ENCODE assay signal across 18 mouse cellular contexts in the genomic region with DNA sequence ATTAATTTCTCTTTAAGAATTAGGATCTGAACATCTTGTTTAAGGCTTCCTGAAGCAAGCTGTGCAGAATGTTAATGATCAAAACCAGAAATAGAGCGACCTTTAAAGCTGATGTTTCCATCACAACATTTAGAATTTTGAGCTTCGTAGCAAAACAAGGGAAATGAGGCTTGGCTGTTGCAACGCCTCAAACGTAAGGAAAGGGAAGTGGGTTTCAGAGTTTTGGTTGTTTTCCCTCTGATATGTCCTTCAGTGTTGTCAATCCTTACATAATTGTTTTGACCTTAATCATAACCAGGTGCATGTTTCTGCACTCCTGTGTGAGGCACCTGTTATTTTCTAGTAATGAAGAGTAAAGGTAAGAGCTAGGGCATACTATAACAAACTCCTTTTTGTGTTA.
DNase-seq lines count a peak whose midpoint lies in the region; ATAC-seq lines count a peak whose summit lies in the region.
"Had no signal": no experiment of that assay in that cellular context is flagged by ENCODE, and none has a peak within 500 bp of the region (broad histone marks: within the 10 kb centered on the region; RNA-seq: fewer than 3 reads in every experiment).

No protein-coding gene starts in this region.

- ATAC-seq in granulocyte monocyte progenitor cell, adult 5-6 weeks (replicated peaks; ENCODE audit: poor library complexity, severe bottlenecking): peak; percentile 59
- peak; percentile 49; the same call in 1 of the 2 replicates for ATAC-seq in megakaryocyte, adult 5-6 weeks (ENCODE audit: poor library complexity, severe bottlenecking)
- ATAC-seq: forebrain, embryonic 13.5 days; forebrain, embryonic 15.5 days; forebrain, postnatal 0 days had no signal

- peak; percentile 16 for DNase-seq in 416B (ENCODE audit: low read depth)
- no peak for DNase-seq in frontal cortex, adult 2 months (ENCODE audit: extremely low spot score in 1 of 2, low spot score in 1 of 2)
- DNase-seq in left cerebral cortex, adult 11 months (ENCODE audit: low spot score): no peak
- no peak for DNase-seq in ovary, postnatal 36 days (ENCODE audit: low spot score)
- DNase-seq: adrenal gland, adult 2 months; adrenal gland, postnatal 10 days; adrenal gland, postnatal 25 days; cerebellum, adult 11 months; cerebellum, adult 18-20 months; cerebellum, adult 8-10 months; cerebellum, adult 9-11 months; cerebellum, postnatal 14 days; cerebellum, postnatal 36 days; forebrain, postnatal 0 days had no signal
